Mouse (Mus musculus) CD4-positive helper T cell, adult 2 months (primary cell): ENCODE measurements around the gene Wnt9a.
A peak's percentile ranks its signal among the peaks of the same experiment; 100 is the strongest.
"Not testable (repeated sequence)": the region's sequence is repeated elsewhere in the genome, so short reads cannot be mapped to it uniquely, and the experiment has no call there.

Experiments
- DNase-seq: peaks from one replicate; pipeline ENCODE4 v3.0.0-alpha.2; 2012; ENCODE audit warnings: low read depth, missing footprints, low spot score

Wnt9a gene

GRCm38 (mm10) chr11:59306461-59307421, at the start of gene Wnt9a:
Wnt9a (plus strand) TSS chr11:59306928.
- no peak for DNase-seq

GRCm38 (mm10) chr11:59259647-59260046, 47.1 kb upstream of the Wnt9a start:
- DNase-seq = no peak

- DNase-seq = no peak
These were observed 45.8 kb upstream of the Wnt9a start for GRCm38 (mm10) chr11:59260706-59261493.

- no peak for DNase-seq
These were observed 44.4 kb upstream of the Wnt9a start for GRCm38 (mm10) chr11:59262308-59262707.

- DNase-seq = no peak
These were observed 42.7 kb upstream of the Wnt9a start for GRCm38 (mm10) chr11:59263870-59264563.

GRCm38 (mm10) chr11:59264593-59264992, 42.1 kb upstream of the Wnt9a start:
- DNase-seq = no peak

GRCm38 (mm10) chr11:59265154-59265813, 41.4 kb upstream of the Wnt9a start:
- no peak for DNase-seq

GRCm38 (mm10) chr11:59266727-59267126, 40.0 kb upstream of the Wnt9a start:
- no peak for DNase-seq

GRCm38 (mm10) chr11:59274184-59274583, 32.5 kb upstream of the Wnt9a start:
- DNase-seq = no peak

- no peak for DNase-seq
These were observed 29.9 kb upstream of the Wnt9a start for GRCm38 (mm10) chr11:59276877-59277276.

GRCm38 (mm10) chr11:59278047-59278446, 28.7 kb upstream of the Wnt9a start:
- DNase-seq = no peak

- no peak for DNase-seq
These were observed 24.6 kb upstream of the Wnt9a start for GRCm38 (mm10) chr11:59282111-59282510.

- no peak for DNase-seq
These were observed 23.8 kb upstream of the Wnt9a start for GRCm38 (mm10) chr11:59282933-59283332.

- DNase-seq = no peak
These were observed 22.6 kb upstream of the Wnt9a start for GRCm38 (mm10) chr11:59284146-59284545.

GRCm38 (mm10) chr11:59289706-59290105, 17.0 kb upstream of the Wnt9a start:
- DNase-seq = no peak

- no peak for DNase-seq
These were observed 15.9 kb upstream of the Wnt9a start, which contains the start of gene Wnt3a for GRCm38 (mm10) chr11:59290702-59291303. Wnt3a (minus strand) TSS chr11:59290752.

- DNase-seq = peak; percentile 46
These were observed 13.1 kb upstream of the Wnt9a start for GRCm38 (mm10) chr11:59293616-59294015.

GRCm38 (mm10) chr11:59297941-59298340, 8.8 kb upstream of the Wnt9a start:
- DNase-seq = no peak

GRCm38 (mm10) chr11:59300185-59300584, 6.5 kb upstream of the Wnt9a start:
- peak; percentile 23 for DNase-seq

GRCm38 (mm10) chr11:59301053-59301452, 5.7 kb upstream of the Wnt9a start:
- DNase-seq = not testable (repeated sequence)
